Mouse (Mus musculus) cerebellum, adult 9-10 months (tissue): ENCODE results near the gene Myo1h.

Experiments used
- DNase-seq: peaks from one replicate; pipeline ENCODE4 v3.0.0; 2022

Gene Myo1h

DNA sequence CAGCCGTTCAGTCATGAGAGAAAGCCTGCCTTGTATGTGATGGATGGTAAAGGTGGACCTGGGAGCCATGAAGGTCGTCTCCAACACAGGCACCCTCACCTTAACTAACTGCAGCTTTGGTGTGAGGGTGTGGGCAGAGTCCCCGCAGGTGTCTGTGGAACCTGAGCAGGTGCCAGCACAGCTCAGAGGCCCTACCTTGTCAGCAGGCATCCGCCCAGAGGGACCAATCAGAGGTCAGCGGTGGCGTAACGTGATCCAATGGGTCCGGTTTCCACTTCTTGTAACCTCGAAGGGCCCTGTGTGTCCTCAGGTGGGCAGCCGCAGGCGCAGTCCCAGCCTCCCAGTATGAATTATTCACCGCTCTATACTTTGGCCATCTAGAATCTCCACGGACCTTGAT, at the start of gene Myo1h:
Gene Myo1h (plus strand): TSS at position 293 of the 400 bp plus-strand sequence.
- no peak for DNase-seq

GRCm38 (mm10) chr5:114239737-114240136, 49.2 kb upstream of the Myo1h start:
- no peak for DNase-seq

DNA sequence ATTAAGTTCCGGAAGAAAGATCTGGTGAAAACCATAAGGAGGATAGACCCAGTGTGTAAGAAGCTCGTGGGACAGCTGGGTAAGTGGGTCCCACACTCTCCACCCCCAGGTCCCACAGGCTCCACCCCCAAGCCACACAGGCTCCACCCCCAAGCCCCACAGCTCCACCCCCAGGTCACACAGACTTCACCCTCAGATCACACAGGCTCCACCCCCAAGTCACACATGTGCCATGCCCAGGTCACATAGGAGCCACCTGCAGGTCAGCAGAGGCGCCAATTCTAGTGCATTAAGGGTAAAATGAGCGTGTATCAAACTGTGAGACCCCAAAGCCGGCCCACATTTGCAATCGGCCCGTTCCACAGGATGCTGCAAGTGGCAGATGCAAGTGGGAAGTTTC, 42.5 kb upstream of the Myo1h start:
- no peak for DNase-seq

DNA sequence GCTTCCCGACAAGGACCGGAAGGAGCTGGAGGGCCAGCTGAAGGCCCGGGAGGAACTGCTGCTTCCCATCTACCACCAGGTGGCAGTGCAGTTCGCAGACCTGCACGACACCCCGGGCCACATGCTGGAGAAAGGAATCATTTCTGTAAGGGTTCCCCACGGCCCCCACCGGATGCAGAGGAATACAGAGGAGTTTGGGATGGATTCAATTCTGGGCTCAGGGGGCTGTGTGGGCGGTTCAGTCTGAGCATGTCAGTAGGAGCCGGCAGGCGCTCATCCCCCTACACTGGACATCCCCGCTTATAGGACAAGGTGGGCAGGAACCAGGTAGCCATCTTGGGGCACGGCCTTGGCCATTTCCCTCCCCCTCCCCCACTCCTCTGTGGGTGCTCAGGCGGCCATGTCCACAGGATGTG, 40.8 kb upstream of the Myo1h start:
- peak; percentile 34 for DNase-seq

DNA sequence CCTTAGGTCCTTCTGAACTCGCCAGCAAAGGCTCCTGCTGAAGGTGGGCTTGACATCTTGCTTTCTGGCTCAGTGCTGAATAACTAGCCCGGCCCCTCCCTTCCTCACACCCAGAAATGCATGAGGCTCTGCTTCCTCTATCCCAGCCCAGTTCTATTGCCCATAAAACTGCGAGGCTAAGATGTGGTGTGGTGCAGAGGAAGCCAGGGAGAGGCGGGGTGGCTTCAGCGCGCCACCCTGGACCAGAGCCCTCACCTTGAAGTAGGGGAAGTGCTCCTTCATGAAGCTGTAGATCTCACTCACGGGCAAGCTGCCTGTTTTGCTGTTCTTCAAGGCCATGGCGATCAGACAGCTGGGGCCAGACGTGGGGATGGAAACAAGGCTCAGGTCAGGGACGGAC, 29.5 kb upstream of the Myo1h start:
- no peak for DNase-seq

- no peak for DNase-seq
These were observed 27.5 kb upstream of the Myo1h start for GRCm38 (mm10) chr5:114261494-114261893.

GRCm38 (mm10) chr5:114264030-114264459, 24.9 kb upstream of the Myo1h start:
- peak; percentile 10 for DNase-seq

DNA sequence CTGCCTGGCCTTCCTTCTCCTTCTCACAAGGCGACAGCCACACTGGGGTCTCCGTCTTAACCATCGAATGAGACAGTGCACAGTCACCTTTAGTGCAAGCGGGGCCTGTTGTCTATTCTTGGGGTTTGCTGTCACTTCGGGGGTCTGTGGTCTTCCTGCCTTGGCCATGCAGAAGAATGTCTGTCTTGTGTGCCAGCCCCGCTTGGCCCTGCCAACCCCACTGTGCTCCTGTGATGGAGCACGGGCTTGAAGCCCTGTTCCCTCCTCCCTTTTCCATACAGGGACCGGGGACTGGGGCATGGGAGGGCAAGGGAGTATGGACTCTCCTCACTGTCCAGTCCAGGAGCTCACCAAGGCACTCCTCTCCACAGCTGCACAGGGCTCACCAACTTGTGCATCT, 24.2 kb upstream of the Myo1h start:
- no peak for DNase-seq

DNA sequence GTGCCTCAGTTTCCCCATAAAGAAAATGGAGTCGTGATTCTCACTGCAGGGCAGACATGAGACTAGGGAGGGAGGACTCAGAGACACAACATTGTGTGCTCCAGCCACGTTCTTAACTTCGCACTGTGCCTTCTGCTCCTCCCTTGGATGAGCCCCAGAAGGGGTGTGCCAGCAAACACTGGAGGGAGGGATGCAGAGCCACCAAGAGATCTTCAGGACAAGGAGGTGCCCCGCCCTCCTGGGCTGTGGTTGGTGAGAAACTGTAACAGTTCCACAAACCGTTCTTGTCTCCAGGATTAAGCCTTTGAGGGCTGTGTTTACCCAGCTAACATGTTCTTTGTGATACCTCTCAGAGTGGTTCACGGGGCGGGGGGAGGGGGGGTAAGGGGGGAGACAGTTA, 20.3 kb upstream of the Myo1h start:
- DNase-seq, result no peak

DNA sequence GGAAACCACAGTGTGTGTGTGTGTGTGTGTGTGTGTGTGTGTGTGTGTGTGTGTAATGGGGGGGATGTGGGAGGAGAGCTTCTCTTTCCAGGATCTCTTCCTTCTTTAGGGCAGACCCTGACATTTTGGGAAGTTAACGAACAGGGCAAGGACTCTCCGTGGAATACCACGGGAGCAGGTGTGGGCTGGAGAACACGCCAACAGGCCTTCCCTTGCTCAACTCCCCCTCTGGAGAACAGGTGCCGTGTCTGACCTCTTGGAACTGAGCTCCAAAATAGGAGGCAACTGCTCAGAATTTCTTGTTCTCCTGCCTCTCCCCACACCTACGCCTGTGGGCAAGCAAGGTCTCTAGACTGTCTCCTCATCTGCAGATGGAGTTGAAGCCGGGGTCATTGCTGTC, 19.5 kb upstream of the Myo1h start:
- no peak for DNase-seq

DNA sequence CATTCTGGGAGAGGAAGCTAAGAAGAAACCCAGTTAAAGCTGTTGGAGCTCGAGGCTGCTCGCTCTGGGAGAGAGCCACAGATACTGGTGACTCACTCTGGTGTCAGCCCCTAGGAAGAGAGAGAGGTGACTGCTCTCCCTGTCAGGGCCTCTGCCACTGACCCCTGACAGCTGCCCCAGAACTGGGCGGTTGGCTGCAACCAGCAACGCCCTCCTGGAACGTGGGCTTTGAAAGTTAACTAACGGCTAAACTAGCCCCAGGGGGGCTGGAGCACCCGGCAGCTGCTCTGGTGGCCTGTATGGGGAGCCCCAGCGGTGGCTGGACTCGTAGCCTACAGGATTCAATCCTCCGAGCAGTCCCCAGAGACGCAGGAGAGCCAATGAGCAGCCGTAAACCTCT, 19.0 kb upstream of the Myo1h start:
- no peak for DNase-seq

GRCm38 (mm10) chr5:114273693-114274402, 15.1 kb upstream of the Myo1h start, which contains the start of gene Foxn4:
TSS of gene Foxn4 (minus strand) at chr5:114273807.
- DNase-seq, result no peak

GRCm38 (mm10) chr5:114275339-114275738, 13.6 kb upstream of the Myo1h start:
- no peak for DNase-seq

DNA sequence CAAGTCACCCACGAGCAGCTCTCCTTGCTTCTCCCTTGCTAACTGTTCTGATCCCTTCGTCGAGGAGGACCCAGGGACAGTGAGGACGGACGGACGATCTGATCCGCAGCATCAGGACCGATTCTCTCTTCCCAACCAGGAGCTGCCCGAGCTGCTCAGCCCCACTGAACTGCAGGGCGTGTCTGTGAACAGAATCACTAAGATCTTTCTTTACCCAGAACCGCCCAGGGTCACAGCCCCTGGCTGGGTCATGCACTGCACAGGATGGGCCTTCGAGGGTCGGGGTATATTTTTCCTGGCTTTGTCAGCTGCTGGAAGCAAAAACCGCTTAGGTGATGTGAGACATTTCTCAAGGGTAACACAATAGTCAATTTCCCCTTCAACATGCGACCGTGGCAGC, 13.0 kb upstream of the Myo1h start:
- DNase-seq, result no peak

- DNase-seq, result no peak
These were observed 9.4 kb upstream of the Myo1h start for GRCm38 (mm10) chr5:114279382-114280143.

DNA sequence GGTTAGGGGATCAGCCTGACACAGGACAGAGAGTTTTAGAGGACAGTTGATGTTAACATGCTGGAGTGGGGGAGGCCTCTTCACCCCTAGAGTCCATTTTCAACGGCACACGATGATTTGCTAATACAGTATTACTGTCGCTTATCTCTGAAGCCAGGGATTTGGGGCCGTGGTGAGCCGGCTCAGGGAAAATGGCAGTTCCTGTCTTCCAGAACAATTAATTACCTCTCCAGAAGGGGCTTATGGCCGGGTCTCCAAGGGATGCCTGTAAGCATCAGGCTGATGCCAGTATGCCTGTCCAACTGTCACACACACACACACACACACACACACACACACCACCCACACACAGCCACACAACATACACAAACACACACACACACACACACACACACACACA, 6.6 kb upstream of the Myo1h start:
- DNase-seq, result no peak

- DNase-seq, result no peak
These were observed 4.2 kb upstream of the Myo1h start for GRCm38 (mm10) chr5:114284604-114285397.

DNA sequence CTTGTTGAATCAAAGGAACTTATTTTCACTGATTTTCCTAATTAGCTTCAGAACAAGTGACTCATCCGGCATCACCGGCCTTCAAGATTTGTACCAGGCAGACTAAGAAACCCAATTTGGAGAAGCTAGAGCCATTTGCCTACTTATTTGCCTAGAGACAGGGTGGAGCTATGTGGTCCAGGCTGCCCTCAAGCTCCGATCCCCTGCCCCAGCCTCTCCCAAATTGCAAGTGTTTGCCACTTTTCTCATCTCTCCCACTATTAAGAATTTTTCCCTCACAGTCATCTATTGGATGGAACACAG, 3.6 kb upstream of the Myo1h start:
- no peak for DNase-seq

- DNase-seq, result no peak
These were observed 2.9 kb upstream of the Myo1h start for GRCm38 (mm10) chr5:114286102-114286501.

- no peak for DNase-seq
These were observed 1.9 kb upstream of the Myo1h start for GRCm38 (mm10) chr5:114286872-114287571.

GRCm38 (mm10) chr5:114288396-114288795, 570 bp upstream of the Myo1h start:
- DNase-seq, result no peak

DNA sequence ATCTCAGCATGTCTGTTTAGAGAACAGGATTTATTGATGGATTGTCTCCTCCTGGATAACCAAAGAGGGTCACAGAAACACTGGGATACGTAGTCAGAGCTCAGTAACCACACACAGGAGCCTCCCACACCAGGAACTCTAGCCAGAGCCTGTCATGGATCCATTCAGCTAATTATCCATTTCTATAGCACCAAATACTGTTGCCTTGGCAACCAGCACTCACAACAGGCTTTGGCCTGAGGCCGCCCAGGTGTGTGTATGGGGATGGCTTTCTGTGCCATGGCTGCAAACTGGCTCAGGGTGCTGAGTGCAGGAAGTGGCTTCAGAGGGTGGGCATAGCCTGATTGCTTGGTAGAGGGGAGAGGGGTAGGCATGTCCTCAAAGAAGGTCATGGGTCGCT, 1.0 kb downstream of the Myo1h start:
- DNase-seq, result no peak
